Mouse (Mus musculus): Measurements from ENCODE around the gene Msrb3. TPM values are rescaled to one million over a fixed set of nuclear protein-coding genes. Genes with fewer than 3 reads are reported as not detected.

Gene Msrb3
- polyA plus RNA-seq (2017; shearing (Covaris generic)) = 1.1 TPM

DNA sequence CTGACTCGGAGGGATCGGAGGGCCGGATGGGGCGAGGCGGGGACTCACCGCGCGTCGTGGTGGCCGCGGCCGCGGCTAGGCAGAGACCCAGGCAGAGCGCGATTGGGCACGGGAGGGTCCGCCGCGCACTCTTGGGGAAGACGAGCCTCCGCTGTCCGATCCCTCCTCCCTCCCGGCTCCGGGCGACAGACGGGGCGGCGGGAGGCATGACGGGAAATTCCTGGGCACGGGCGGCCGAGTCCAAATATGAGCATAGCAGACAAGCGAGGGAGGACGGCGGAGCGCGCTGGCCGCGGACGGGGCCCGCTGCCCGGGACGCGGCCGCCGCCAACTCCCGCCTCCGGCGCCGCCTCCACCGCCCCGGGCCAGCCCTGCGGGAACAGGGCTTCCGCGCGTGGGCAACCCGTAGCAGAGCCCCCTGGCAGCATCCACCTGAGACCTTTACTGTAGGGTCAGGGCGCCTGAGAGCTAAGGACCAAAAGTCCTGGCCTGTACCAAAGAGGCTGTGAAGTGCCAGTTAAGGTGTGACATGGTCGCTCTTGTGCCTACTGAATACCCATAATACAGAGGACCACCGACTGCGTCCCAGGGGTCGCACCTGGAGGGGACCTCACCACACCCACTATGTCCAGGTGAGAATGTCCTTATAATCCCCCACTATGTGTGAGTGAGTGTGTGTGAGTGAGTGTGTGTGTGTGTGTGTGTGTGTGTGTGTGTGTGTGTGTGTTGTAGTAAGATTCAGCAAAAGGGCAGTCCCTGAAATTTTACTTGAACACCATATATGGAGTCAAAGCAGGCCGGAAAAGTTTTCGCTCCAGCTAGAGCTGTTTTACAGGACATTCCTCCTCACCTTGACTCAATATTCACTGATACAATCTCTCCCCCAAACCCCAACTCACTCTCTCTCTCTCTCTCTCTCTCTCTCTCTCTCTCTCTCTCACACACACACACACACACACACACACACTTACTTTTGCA lies at the start of gene Msrb3:
Gene Msrb3, minus strand, starts transcription at position 317 of the 978 bp plus-strand sequence.

Other genes with a start within 250 kb of the Msrb3 start
- gene Lemd3, start 80.2 kb upstream of the Msrb3 start, polyA plus RNA-seq (2017; shearing (Covaris generic)) = 2.4 TPM
- not detected for gene Wif1, start 134.9 kb upstream of the Msrb3 start, polyA plus RNA-seq (2017; shearing (Covaris generic))

Data from activated CD4-positive, CD25-positive, alpha-beta regulatory T cell, adult 9 weeks (primary cell).